Mouse (Mus musculus) heart, adult 2 months (tissue): ENCODE measurements at regions not wholly inside any gene's neighbourhood (a gene's known extent, or its start where the extent isn't known, plus 50 kb on each side); places are given as distances from the start of the nearest gene placed in this dataset.

Source experiments
- CTCF ChIP-seq: fragments of 200-600 bp; IDR thresholded peaks from 2 replicates; pipeline ENCODE4 v1.8.1; 2022; ENCODE audit warnings: antibody characterized with exemption, mild to moderate bottlenecking, moderate library complexity
- EP300 ChIP-seq: fragments of 200-500 bp; IDR thresholded peaks from 2 replicates; pipeline ENCODE4 v1.6.1; 2011; ENCODE audit warnings: low read depth, low read length, control low read depth; ENCODE audit not compliant: insufficient read depth
- POLR2A ChIP-seq: fragments of 200-500 bp; IDR thresholded peaks from 2 replicates; pipeline ENCODE4 v1.6.1; 2011; ENCODE audit warnings: mild to moderate bottlenecking, low read depth, low read length, control low read depth; ENCODE audit not compliant: insufficient read depth

- TF ChIP-seq CTCF, result no peak
- no peak for TF ChIP-seq EP300
- no peak for TF ChIP-seq POLR2A
These were observed 166.9 kb upstream of the Runx1 start for GRCm38 (mm10) chr16:92992876-92993275.
